ENCODE assay signal across 9 mouse cellular contexts in the genomic region with DNA sequence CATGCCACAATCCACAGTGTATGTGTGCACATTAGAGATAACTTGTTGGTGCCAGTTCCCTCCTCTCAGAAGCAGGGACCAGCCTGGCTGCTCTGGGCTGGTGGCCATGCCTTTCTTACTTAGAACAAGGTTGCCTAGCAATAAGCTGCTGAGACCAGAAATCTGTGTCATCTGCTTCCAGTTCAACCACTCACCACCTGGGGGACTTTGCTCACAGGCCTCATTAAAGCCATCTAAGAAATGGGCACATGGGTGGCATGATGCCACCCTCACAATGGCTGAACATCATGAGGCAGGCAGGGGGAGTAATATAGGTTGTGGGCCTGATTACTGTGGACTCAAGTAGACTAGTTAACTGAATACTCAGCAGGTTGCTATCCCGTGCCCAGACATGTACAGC. TPM values are rescaled to one million over a fixed set of nuclear protein-coding genes. Genes with fewer than 3 reads are reported as not detected.
DNase-seq lines count a peak whose midpoint lies in the region; ATAC-seq lines count a peak whose summit lies in the region.
"Had no signal": no experiment of that assay in that cellular context is flagged by ENCODE, and none has a peak within 500 bp of the region (broad histone marks: within the 10 kb centered on the region; RNA-seq: fewer than 3 reads in every experiment).

No protein-coding gene starts in this region.

- no peak for ATAC-seq in heart, embryonic 12.5 days (ENCODE audit: insufficient number of reproducible peaks, low FRiP score)

- no peaks in the 10 kb centered on the region for H3K36me3 ChIP-seq in heart, embryonic 12.5 days
- H3K36me3 ChIP-seq: liver, embryonic 13.5 days had no signal

- H3K9ac ChIP-seq in heart, embryonic 12.5 days, result no peak overlapping the region
- H3K9ac ChIP-seq: liver, embryonic 13.5 days had no signal

- no peak overlapping the region for H3K4me3 ChIP-seq in heart, embryonic 12.5 days
- H3K4me3 ChIP-seq: liver, embryonic 13.5 days had no signal

- DNase-seq in layer of hippocampus, adult 11-12 months (ENCODE audit: low spot score), result peak; percentile 68
- no peak for DNase-seq in layer of hippocampus, adult 9-10 months (ENCODE audit: low spot score)
- DNase-seq in ZHBTc4 (ENCODE audit: low read depth, low spot score), result peak; percentile 35
- DNase-seq in frontal cortex, postnatal 10 days (ENCODE audit: low spot score in 2 of 2), result peak; percentile 40 to 71
- peak; percentile 56 for DNase-seq in right cerebral cortex, adult 18-20 months
- DNase-seq in thymus, postnatal 0 days (ENCODE audit: low spot score), result no peak
- DNase-seq in lung, postnatal 4 days, result no peak
- DNase-seq: liver, embryonic 13.5 days had no signal

- H3K27me3 ChIP-seq in heart, embryonic 12.5 days (replicated peaks), result no peaks in the 10 kb centered on the region

- WGBS in heart, embryonic 12.5 days, result 89% methylated on average over 1 of the region's 1 CpGs

- no peak overlapping the region for H3K27ac ChIP-seq in heart, embryonic 12.5 days (ENCODE audit: poor library complexity, severe bottlenecking)
- H3K27ac ChIP-seq: liver, embryonic 13.5 days had no signal

- H3K9me3 ChIP-seq in heart, embryonic 12.5 days (replicated peaks), result no peaks in the 10 kb centered on the region
- H3K9me3 ChIP-seq: liver, embryonic 13.5 days had no signal

- peaks cover 28% of the 10 kb centered on the region for H3K4me1 ChIP-seq in heart, embryonic 12.5 days (replicated peaks)

- no peak overlapping the region for H3K4me2 ChIP-seq in heart, embryonic 12.5 days
- H3K4me2 ChIP-seq: liver, embryonic 13.5 days had no signal

RNA-seq across cellular contexts. Expression of a gene that starts 1.3 kb away (rescaled TPM):
- 13.4 and 14.5 TPM in 2 replicates for polyA plus RNA-seq in thymus, postnatal 0 days (2015; fragmentation: Nextera tagmentation; extraction: Ambion mirVana)
- 71.8 and 79.2 TPM in 2 replicates for polyA plus RNA-seq in heart, embryonic 12.5 days (2016; fragmentation: Nextera tagmentation; extraction: Ambion mirVana)

Comparison
In these comparisons a context has a peak if more than half of its experiments do, and no peak if none do; other contexts are left out.
1. DNase-seq: peak in layer of hippocampus, adult 11-12 months (single experiment), ZHBTc4 (single experiment), frontal cortex, postnatal 10 days (2 of 2) and right cerebral cortex, adult 18-20 months (single experiment); none in layer of hippocampus, adult 9-10 months (single experiment), thymus, postnatal 0 days (single experiment) and lung, postnatal 4 days (0 of 2).